Mouse (Mus musculus): ENCODE results near the gene Dpf3. TPM values are rescaled to one million over a fixed set of nuclear protein-coding genes. Genes with fewer than 3 reads are reported as not detected.

Dpf3 gene
- polyA plus RNA-seq, 1 experiment from 2014 or later = 15.5 TPM

DNA sequence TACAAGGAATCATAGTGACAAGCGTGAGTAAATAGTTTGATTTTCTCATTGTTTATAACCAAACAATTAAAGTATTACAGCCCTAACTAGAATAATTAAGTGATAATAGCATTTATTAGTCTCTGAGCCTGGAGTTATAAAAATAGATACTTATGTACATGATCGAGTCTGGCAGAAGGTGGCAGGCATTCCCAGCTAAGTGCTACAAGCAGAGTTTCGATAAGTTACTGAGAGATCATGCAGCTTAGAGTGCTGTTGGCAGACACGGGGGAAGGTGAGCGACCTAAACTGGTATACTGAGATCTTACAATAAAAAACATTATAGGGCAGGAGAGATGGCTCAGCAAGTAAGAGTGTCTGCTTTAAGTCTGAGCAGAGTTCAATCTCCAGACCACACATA, 3.9 kb downstream of the Dpf3 start:
- Histone ChIP-seq H3K27ac (ENCODE audit: low read depth, low read length) (no peak overlapping the region), H3K4me1 (ENCODE audit: control insufficient read depth, insufficient read depth, low read length) (peaks cover 18% of the 10 kb centered on the region; the same call in 1 of the 2 replicates), H3K4me3 (ENCODE audit: low read length) (no peak overlapping the region), H3K36me3 (ENCODE audit: control insufficient read depth, insufficient read depth, low read length) (no peaks in the 10 kb centered on the region), H3K9ac (ENCODE audit: low read depth, low read length) (no peak overlapping the region), H3K27me3 (ENCODE audit: control insufficient read depth, insufficient read depth, low read length) (no peaks in the 10 kb centered on the region), H3K9me3 (ENCODE audit: control insufficient read depth, low read length) (no peaks in the 10 kb centered on the region), H3K4me2 (replicated peaks; ENCODE audit: low read depth, low read length) (no peak overlapping the region)
- no peak for ATAC-seq (ENCODE audit: low FRiP score, low TSS enrichment)
- 64% methylated on average over 5 of the region's 5 CpGs for WGBS

DNA sequence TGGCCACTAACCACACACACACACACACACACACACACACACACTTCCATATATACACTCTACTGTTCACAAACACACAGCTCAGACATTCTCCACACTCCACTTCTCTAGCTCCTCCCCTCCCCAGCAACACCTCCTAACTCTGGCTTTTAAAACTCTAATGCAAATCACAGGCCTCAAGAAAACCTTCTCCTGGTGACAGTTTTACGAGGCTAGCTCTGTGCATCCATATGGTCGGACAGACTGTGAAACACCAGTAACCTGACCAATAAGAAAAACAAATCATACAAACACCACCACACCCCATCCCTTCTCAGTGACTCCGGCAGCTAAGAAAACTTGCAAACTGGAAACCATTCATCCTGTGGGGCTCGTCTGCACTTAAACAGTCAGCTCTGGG, 6.1 kb downstream of the Dpf3 start:
- no peak overlapping the region for H3K4me2 ChIP-seq (replicated peaks; ENCODE audit: low read depth, low read length)
- WGBS = 14% methylated on average over 4 of the region's 4 CpGs
- ATAC-seq (ENCODE audit: low FRiP score, low TSS enrichment) = peak; percentile 90

DNA sequence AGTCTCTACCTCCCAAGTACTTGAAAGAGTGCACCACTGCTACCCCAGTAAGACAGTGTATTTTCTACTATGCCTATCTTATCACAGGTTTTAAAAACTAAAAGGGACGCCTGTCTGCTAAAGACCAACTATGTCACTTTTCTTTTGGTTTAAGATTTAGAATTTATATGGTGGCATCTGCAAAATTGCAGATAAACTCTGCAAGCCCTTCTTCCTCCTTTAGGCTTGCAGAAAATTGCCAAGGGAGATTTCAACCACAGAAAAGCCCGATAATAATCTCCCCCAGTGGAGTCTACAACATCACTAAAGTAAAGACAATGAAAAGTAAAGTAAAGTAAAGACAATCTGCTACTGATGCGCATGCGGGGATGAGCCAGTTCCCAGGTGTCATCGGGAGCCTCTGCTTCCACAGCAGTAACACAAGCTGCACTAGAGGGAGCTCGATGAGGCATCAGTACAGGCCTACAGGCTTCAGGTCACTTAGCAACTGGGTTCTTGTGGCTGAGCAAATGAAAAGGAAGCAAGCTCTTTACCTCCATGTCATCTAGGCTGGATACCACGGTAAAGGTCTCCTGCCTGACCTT, 7.6 kb downstream of the Dpf3 start:
- 71% methylated on average over 7 of the region's 7 CpGs for WGBS
- no peak overlapping the region for H3K4me2 ChIP-seq (replicated peaks; ENCODE audit: low read depth, low read length)
- H3K9ac ChIP-seq (ENCODE audit: low read depth, low read length) = no peak overlapping the region
- peaks cover 18% of the 10 kb centered on the region for H3K4me1 ChIP-seq (ENCODE audit: control insufficient read depth, insufficient read depth, low read length)
- H3K9me3 ChIP-seq (ENCODE audit: control insufficient read depth, low read length) = no peaks in the 10 kb centered on the region
- H3K4me3 ChIP-seq (ENCODE audit: low read length) = no peak overlapping the region
- no peak for ATAC-seq (ENCODE audit: low FRiP score, low TSS enrichment)
- no peak overlapping the region for H3K27ac ChIP-seq (ENCODE audit: low read depth, low read length)
- no peaks in the 10 kb centered on the region for H3K36me3 ChIP-seq (ENCODE audit: control insufficient read depth, insufficient read depth, low read length)
- no peaks in the 10 kb centered on the region for H3K27me3 ChIP-seq (ENCODE audit: control insufficient read depth, insufficient read depth, low read length)

More for the DNA sequence above, 6.1 kb downstream of the Dpf3 start:
- Histone ChIP-seq H3K27ac (ENCODE audit: low read depth, low read length) (0 out of 2 replicates have a peak overlapping the region, but pooled peaks have one; percentile 42), H3K4me1 (ENCODE audit: control insufficient read depth, insufficient read depth, low read length) (peaks cover 14% of the 10 kb centered on the region; the same call in 1 of the 2 replicates), H3K4me3 (ENCODE audit: low read length) (no peak overlapping the region), H3K36me3 (ENCODE audit: control insufficient read depth, insufficient read depth, low read length) (no peaks in the 10 kb centered on the region), H3K27me3 (ENCODE audit: control insufficient read depth, insufficient read depth, low read length) (no peaks in the 10 kb centered on the region), H3K9ac (ENCODE audit: low read depth, low read length) (no peak overlapping the region), H3K9me3 (ENCODE audit: control insufficient read depth, low read length) (no peaks in the 10 kb centered on the region)

DNA sequence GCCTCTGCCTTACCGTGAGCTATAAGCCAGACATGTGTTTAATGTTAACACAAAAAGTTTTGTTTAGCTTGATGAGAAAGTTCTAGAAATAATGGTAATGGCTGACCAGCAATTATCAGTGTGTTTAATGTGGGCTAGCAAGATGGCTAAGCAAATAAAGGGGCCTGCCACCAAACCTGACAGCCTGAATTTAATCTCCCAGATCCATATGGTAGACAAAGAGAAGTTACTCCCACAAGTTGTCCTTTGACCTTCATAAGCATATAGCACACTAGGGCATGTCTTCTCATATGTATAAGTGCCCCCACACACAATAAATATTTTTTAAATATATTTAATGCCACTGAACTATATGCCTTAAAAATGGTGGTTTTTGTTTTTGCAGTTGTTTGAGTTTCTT, 8.4 kb downstream of the Dpf3 start:
- Histone ChIP-seq H3K4me1 (ENCODE audit: control insufficient read depth, insufficient read depth, low read length) (peaks cover 13% of the 10 kb centered on the region), H3K9ac (ENCODE audit: low read depth, low read length) (no peak overlapping the region), H3K4me2 (replicated peaks; ENCODE audit: low read depth, low read length) (no peak overlapping the region), H3K9me3 (ENCODE audit: control insufficient read depth, low read length) (no peaks in the 10 kb centered on the region), H3K27me3 (ENCODE audit: control insufficient read depth, insufficient read depth, low read length) (no peaks in the 10 kb centered on the region), H3K36me3 (ENCODE audit: control insufficient read depth, insufficient read depth, low read length) (no peaks in the 10 kb centered on the region), H3K4me3 (ENCODE audit: low read length) (no peak overlapping the region), H3K27ac (ENCODE audit: low read depth, low read length) (no peak overlapping the region)
- 77% methylated on average over 1 of the region's 1 CpGs for WGBS
- no peak for ATAC-seq (ENCODE audit: low FRiP score, low TSS enrichment)

DNA sequence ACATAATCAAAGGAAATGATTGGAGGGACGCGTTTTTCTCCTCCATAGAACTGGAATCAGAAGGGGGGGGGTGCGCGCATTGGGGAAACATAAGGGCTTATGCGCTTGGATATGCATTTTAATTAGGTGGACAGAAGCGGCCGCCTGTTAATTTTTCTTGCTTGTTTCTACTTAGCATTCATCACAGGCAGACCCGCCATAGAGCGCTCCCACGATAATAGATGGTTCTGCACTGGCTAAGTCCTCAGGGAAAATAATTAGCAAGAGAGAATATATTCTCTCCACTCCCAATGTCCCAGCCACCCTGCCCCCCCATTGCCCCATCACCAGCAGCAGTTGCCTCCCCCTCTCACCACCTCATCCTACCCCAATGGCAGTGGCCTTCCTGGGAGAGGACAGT, 11.2 kb downstream of the Dpf3 start:
- 78% methylated on average over 10 of the region's 10 CpGs for WGBS
- H3K9ac ChIP-seq (ENCODE audit: low read depth, low read length) = no peak overlapping the region
- no peaks in the 10 kb centered on the region for H3K9me3 ChIP-seq (ENCODE audit: control insufficient read depth, low read length)
- ATAC-seq (ENCODE audit: low FRiP score, low TSS enrichment) = no peak
- H3K27ac ChIP-seq (ENCODE audit: low read depth, low read length) = no peak overlapping the region
- H3K36me3 ChIP-seq (ENCODE audit: control insufficient read depth, insufficient read depth, low read length) = no peaks in the 10 kb centered on the region
- peaks cover 16% of the 10 kb centered on the region for H3K4me1 ChIP-seq (ENCODE audit: control insufficient read depth, insufficient read depth, low read length)
- H3K4me3 ChIP-seq (ENCODE audit: low read length) = no peak overlapping the region
- no peak overlapping the region for H3K4me2 ChIP-seq (replicated peaks; ENCODE audit: low read depth, low read length)
- H3K27me3 ChIP-seq (ENCODE audit: control insufficient read depth, insufficient read depth, low read length) = no peaks in the 10 kb centered on the region

DNA sequence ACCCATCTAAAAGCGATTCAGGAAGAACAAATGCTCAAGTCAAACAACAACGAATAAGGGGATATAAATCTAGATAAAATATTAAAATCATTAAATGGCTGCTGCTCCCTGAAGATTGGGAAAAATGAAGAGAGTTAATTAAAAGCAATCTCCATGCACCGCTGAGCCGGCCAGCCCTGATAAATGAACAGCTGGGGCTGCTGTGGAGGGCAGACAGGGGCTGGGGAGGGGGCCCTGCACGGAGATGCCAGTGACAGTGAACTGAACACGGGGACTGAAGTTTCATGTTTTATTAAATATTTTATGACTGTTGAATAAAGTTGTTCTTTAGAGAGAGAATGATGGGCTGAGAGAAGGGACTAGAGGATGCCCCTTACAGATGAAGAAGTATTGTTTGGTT, 12.1 kb downstream of the Dpf3 start:
- WGBS = 15% methylated on average over 6 of the region's 6 CpGs
- Histone ChIP-seq H3K4me3 (ENCODE audit: low read length) (no peak overlapping the region), H3K9me3 (ENCODE audit: control insufficient read depth, low read length) (no peaks in the 10 kb centered on the region), H3K9ac (ENCODE audit: low read depth, low read length) (no peak overlapping the region), H3K27me3 (ENCODE audit: control insufficient read depth, insufficient read depth, low read length) (no peaks in the 10 kb centered on the region), H3K4me2 (replicated peaks; ENCODE audit: low read depth, low read length) (peak overlapping the region; percentile 15; the same call in 1 of the 2 replicates), H3K36me3 (ENCODE audit: control insufficient read depth, insufficient read depth, low read length) (no peaks in the 10 kb centered on the region), H3K4me1 (ENCODE audit: control insufficient read depth, insufficient read depth, low read length) (peaks cover 14% of the 10 kb centered on the region), H3K27ac (ENCODE audit: low read depth, low read length) (0 out of 2 replicates have a peak overlapping the region, but pooled peaks have one; percentile 26)
- no peak for ATAC-seq (ENCODE audit: low FRiP score, low TSS enrichment)

DNA sequence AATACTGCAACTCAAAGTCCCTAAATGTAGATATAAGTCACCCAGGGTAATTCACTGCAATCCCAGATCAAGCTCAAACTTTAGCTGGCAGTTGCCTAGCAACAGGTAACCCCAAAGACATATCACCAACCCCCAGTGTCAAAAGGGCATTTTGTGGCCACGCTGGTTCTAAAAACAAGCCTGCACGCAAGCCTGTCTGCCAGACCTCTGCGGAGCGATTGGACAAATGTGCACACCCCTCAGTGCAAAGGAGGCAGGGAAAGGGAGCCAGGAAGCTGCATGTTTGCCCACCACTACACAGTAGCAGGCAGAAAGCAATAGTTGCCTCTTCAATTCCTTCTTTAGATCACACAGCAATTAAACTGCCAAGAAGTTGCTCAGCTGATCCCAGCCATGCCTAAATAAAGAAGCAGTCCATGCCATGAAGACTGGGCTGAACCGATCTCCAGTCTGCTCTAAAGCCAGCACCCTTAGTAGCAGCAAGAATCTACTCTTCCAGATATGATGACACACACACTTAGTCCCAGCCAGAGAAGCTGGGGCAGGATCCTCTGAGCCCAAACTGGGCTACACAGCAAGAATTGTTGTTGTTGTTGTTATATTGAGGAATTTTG, 13.4 kb downstream of the Dpf3 start:
- Histone ChIP-seq H3K27ac (ENCODE audit: low read depth, low read length) (no peak overlapping the region), H3K4me2 (replicated peaks; ENCODE audit: low read depth, low read length) (no peak overlapping the region), H3K4me3 (ENCODE audit: low read length) (no peak overlapping the region), H3K9me3 (ENCODE audit: control insufficient read depth, low read length) (no peaks in the 10 kb centered on the region), H3K4me1 (ENCODE audit: control insufficient read depth, insufficient read depth, low read length) (peaks cover 17% of the 10 kb centered on the region), H3K9ac (ENCODE audit: low read depth, low read length) (no peak overlapping the region), H3K36me3 (ENCODE audit: control insufficient read depth, insufficient read depth, low read length) (no peaks in the 10 kb centered on the region), H3K27me3 (ENCODE audit: control insufficient read depth, insufficient read depth, low read length) (no peaks in the 10 kb centered on the region)
- 30% methylated on average over 5 of the region's 5 CpGs for WGBS
- no peak for ATAC-seq (ENCODE audit: low FRiP score, low TSS enrichment)

DNA sequence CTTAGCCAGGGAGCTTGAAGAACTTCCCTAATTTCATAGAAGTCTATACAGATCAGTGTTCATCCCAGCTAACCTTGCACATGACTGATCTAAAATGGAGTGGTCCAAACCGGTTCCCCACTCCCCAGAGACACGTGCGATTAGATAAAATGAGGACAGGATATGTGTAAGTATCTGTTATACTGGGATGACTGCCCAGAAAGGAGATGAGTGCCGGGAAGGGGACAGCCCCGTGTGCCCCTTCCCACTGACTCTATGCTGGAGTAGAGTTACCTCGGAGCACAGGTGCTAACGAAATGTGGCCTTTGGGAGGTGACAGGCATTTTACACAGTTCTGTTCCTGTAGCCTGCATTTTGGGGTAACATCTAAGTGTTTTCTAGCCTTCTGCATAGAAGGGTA, 15.8 kb downstream of the Dpf3 start:
- no peak for ATAC-seq (ENCODE audit: low FRiP score, low TSS enrichment)
- Histone ChIP-seq H3K4me1 (ENCODE audit: control insufficient read depth, insufficient read depth, low read length) (peaks cover 22% of the 10 kb centered on the region), H3K9me3 (ENCODE audit: control insufficient read depth, low read length) (no peaks in the 10 kb centered on the region), H3K27ac (ENCODE audit: low read depth, low read length) (no peak overlapping the region), H3K36me3 (ENCODE audit: control insufficient read depth, insufficient read depth, low read length) (no peaks in the 10 kb centered on the region), H3K4me3 (ENCODE audit: low read length) (no peak overlapping the region), H3K9ac (ENCODE audit: low read depth, low read length) (no peak overlapping the region), H3K27me3 (ENCODE audit: control insufficient read depth, insufficient read depth, low read length) (no peaks in the 10 kb centered on the region), H3K4me2 (replicated peaks; ENCODE audit: low read depth, low read length) (no peak overlapping the region)
- 71% methylated on average over 7 of the region's 7 CpGs for WGBS

DNA sequence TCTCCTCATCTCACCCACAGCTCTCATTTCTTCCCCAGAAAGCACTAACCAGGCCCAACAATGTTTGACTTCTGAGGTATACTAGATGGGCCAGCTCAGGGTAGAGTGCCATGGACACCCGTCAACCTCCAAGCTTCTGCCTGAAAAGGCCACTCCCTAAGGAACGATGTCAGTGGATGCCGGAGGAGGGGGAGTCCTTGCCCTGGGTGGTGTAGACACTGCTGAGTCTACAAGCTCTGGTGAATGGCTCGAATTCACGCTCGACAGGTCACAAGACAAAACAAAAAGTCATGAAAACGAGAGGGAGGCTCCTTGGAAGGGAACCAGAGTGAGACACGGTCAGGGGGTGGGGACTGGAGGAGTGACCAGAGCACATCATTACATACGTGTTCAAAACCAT, 17.4 kb downstream of the Dpf3 start:
- H3K9me3 ChIP-seq (ENCODE audit: control insufficient read depth, low read length) = no peaks in the 10 kb centered on the region
- no peak overlapping the region for H3K4me2 ChIP-seq (replicated peaks; ENCODE audit: low read depth, low read length)
- H3K36me3 ChIP-seq (ENCODE audit: control insufficient read depth, insufficient read depth, low read length) = no peaks in the 10 kb centered on the region
- H3K27me3 ChIP-seq (ENCODE audit: control insufficient read depth, insufficient read depth, low read length) = no peaks in the 10 kb centered on the region
- 33% methylated on average over 9 of the region's 9 CpGs for WGBS
- H3K4me1 ChIP-seq (ENCODE audit: control insufficient read depth, insufficient read depth, low read length) = peaks cover 26% of the 10 kb centered on the region
- H3K9ac ChIP-seq (ENCODE audit: low read depth, low read length) = no peak overlapping the region
- H3K27ac ChIP-seq (ENCODE audit: low read depth, low read length) = no peak overlapping the region
- H3K4me3 ChIP-seq (ENCODE audit: low read length) = no peak overlapping the region
- 0 out of 2 replicates have a peak, but pooled peaks have one; percentile 51 for ATAC-seq (ENCODE audit: low FRiP score, low TSS enrichment)

All from kidney, embryonic 14.5 days (tissue).